Mouse (Mus musculus) ES-Bruce4 (cell line): Measurements from ENCODE around the gene Cpox.

Experiments used
- CTCF ChIP-seq: IDR thresholded peaks from one replicate; pipeline ENCODE4 v1.8.1; 2011; ENCODE audit warnings: low read depth, low read length
- EP300 ChIP-seq: IDR thresholded peaks from 2 replicates; pipeline ENCODE4 v1.6.1; 2011; ENCODE audit warnings: low read depth, low read length; ENCODE audit not compliant: insufficient read depth

DNA sequence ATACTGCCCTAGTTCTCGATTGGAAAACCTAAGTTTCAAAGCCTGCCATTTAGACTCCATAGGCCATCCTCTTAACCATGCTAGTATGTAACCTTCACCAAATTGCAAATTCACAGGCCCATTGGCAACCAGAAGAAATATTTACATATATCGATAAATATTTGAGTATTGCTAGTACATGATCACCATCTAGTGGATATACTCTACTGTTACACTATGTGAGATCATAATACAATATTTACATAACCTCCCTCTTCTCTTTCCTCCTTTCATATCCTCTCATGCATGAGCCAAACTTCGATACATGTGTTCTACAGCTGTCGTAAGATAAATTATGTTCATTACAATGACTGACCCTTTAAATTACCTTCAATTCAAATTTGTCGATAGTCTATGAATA lies 7.1 kb upstream of the Cpox start:
- TF ChIP-seq EP300: no peak
- TF ChIP-seq CTCF: no peak
